Mouse (Mus musculus) neural tube, embryonic 14.5 days (tissue): ENCODE measurements around the gene 1700088E04Rik. TPM values are rescaled to one million over a fixed set of nuclear protein-coding genes. Genes with fewer than 3 reads are reported as not detected.

ENCODE experiments used
- polyA plus RNA-seq: library from polyadenylated mRNA; unstranded; fragments of >200 nt; fragmentation: Nextera tagmentation; extraction: Ambion mirVana; gene quantifications from 2 replicates; pipeline ENCODE4 v1.2.1, GENCODE M21; 2014

1700088E04Rik gene
- polyA plus RNA-seq, 1 experiment from 2014 or later, result 18.0 TPM

Other genes with a start within 250 kb of the 1700088E04Rik start
- gene Gm49510, start 241.6 kb downstream of the 1700088E04Rik start, polyA plus RNA-seq, result 0.21 TPM in 1 of 2 replicates, not detected in the other
- 3.4 and 4.1 TPM in 2 replicates for gene Sh3bp1, start 241.5 kb downstream of the 1700088E04Rik start, polyA plus RNA-seq
- 74.9 and 84.7 TPM in 2 replicates for gene Pdxp, start 227.3 kb downstream of the 1700088E04Rik start, polyA plus RNA-seq
- 50.7 and 166 TPM in 2 replicates for gene Lgals1, start 214.5 kb downstream of the 1700088E04Rik start, polyA plus RNA-seq
- 58.4 and 66.0 TPM in 2 replicates for gene Nol12, start 206.3 kb downstream of the 1700088E04Rik start, polyA plus RNA-seq
- gene Triobp, start 193.5 kb downstream of the 1700088E04Rik start, polyA plus RNA-seq, result 33.9 and 35.4 TPM in 2 replicates
- 45.6 and 126 TPM in 2 replicates for gene H1f0, start 112.8 kb downstream of the 1700088E04Rik start, polyA plus RNA-seq
- not detected in 2 replicates for gene Galr3, start 99.4 kb downstream of the 1700088E04Rik start, polyA plus RNA-seq
- gene Ankrd54, start 78.4 kb downstream of the 1700088E04Rik start, polyA plus RNA-seq, result 45.9 and 46.2 TPM in 2 replicates
- gene Eif3l, start 66.1 kb downstream of the 1700088E04Rik start, polyA plus RNA-seq, result 169 and 183 TPM in 2 replicates
- gene Micall1, start 32.4 kb downstream of the 1700088E04Rik start, polyA plus RNA-seq, result 12.6 and 13.1 TPM in 2 replicates
- 276 and 304 TPM in 2 replicates for gene Polr2f, start 244 bp downstream of the 1700088E04Rik start, polyA plus RNA-seq
- 7.7 and 14.5 TPM in 2 replicates for gene Sox10, start 24.0 kb upstream of the 1700088E04Rik start, polyA plus RNA-seq
- gene Pick1, start 87.9 kb upstream of the 1700088E04Rik start, polyA plus RNA-seq, result 47.3 and 58.8 TPM in 2 replicates
- gene Gm49486, start 88.1 kb upstream of the 1700088E04Rik start, polyA plus RNA-seq, result 1.3 and 1.5 TPM in 2 replicates
- 0.21 and 0.35 TPM in 2 replicates for gene Slc16a8, start 113.5 kb upstream of the 1700088E04Rik start, polyA plus RNA-seq
- gene Baiap2l2, start 144.3 kb upstream of the 1700088E04Rik start, polyA plus RNA-seq, result 1.7 and 2.3 TPM in 2 replicates
- 24.0 and 25.5 TPM in 2 replicates for gene Pla2g6, start 187.1 kb upstream of the 1700088E04Rik start, polyA plus RNA-seq
- 0.64 and 1.0 TPM in 2 replicates for gene Maff, start 205.4 kb upstream of the 1700088E04Rik start, polyA plus RNA-seq